Mouse (Mus musculus) cerebellum, adult 2 months (tissue): ENCODE data around the gene Arhgap42.

Experiments
- CTCF ChIP-seq: fragments of 200-500 bp; IDR thresholded peaks from 2 replicates; pipeline ENCODE4 v1.5.1; 2011; ENCODE audit warnings: low read depth, mild to moderate bottlenecking, control low read depth, low read length, moderate library complexity, borderline replicate concordance; ENCODE audit not compliant: insufficient read depth
- POLR2A ChIP-seq: fragments of 200-500 bp; IDR thresholded peaks from 2 replicates; pipeline ENCODE4 v1.6.1; 2011; ENCODE audit warnings: low read length, control low read depth, borderline replicate concordance; ENCODE audit not compliant: insufficient read depth

- no peak for TF ChIP-seq CTCF
- TF ChIP-seq POLR2A, result no peak
Observed at GRCm38 (mm10) chr9:9177745-9178144, 61.2 kb downstream of the Arhgap42 start.
